Mouse (Mus musculus) forebrain, embryonic 10.5 days (tissue): ENCODE results near the gene Psg22. TPM values are rescaled to one million over a fixed set of nuclear protein-coding genes. Genes with fewer than 3 reads are reported as not detected.
"Not testable (repeated sequence)": the region's sequence is repeated elsewhere in the genome, so short reads cannot be mapped to it uniquely, and the experiment has no call there.

Source experiments
- DNase-seq: peaks from one replicate; pipeline ENCODE4 v3.0.0-alpha.2; 2017; ENCODE audit warnings: low spot score; ENCODE audit errors: extremely low spot score
- H3K27ac ChIP-seq: fragments of 300-500 bp; sonication (generic); 2 replicates; pipeline ENCODE4 v1.5.1; 2016; ENCODE audit warnings: mild to moderate bottlenecking
- H3K27me3 ChIP-seq: fragments of 300-500 bp; sonication (generic); 2 replicates; pipeline ENCODE4 v1.6.1; 2016; ENCODE audit warnings: mild to moderate bottlenecking; ENCODE audit not compliant: poor library complexity, severe bottlenecking
- H3K36me3 ChIP-seq: fragments of 300-500 bp; sonication (generic); replicated peaks from 2 replicates; pipeline ENCODE4 v1.6.1; 2016; ENCODE audit warnings: mild to moderate bottlenecking, moderate library complexity
- H3K4me1 ChIP-seq: fragments of 300-500 bp; sonication (generic); 2 replicates; pipeline ENCODE4 v1.6.1; 2016
- H3K4me3 ChIP-seq: fragments of 300-500 bp; sonication (generic); 2 replicates; pipeline ENCODE4 v1.5.1; 2016; ENCODE audit warnings: mild to moderate bottlenecking, moderate library complexity
- H3K9me3 ChIP-seq: fragments of 300-500 bp; sonication (generic); 2 replicates; pipeline ENCODE4 v1.6.1; 2016; ENCODE audit warnings: mild to moderate bottlenecking, moderate library complexity
- WGBS: fragments of 180-500 bp; shearing (Covaris S2); methylation state at CpG from one replicate; pipeline ENCODE4 v1.1.7; 2016; 5-methylcytosine and 5-hydroxymethylcytosine counted together
- polyA plus RNA-seq: library from polyadenylated mRNA; unstranded; fragments of >200 nt; fragmentation: Nextera tagmentation; extraction: Ambion mirVana; gene quantifications from 2 replicates; pipeline ENCODE4 v1.2.1, GENCODE M21; 2016

The Psg22 gene
- polyA plus RNA-seq: not detected in 2 replicates

GRCm38 (mm10) chr7:18717790-18718189 lies at the start of gene Psg22:
TSS of gene Psg22 (plus strand) at chr7:18718090.
- Histone ChIP-seq H3K4me1 (no peaks in the 10 kb centered on the region), H3K27ac (no peak within 1 kb of the TSS), H3K4me3 (no peak within 1 kb of the TSS), H3K36me3 (no peaks in the 10 kb centered on the region), H3K27me3 (no peaks in the 10 kb centered on the region), H3K9me3 (no peaks in the 10 kb centered on the region)
- DNase-seq: no peak
- 42% methylated on average over 2 of the region's 2 CpGs for WGBS

GRCm38 (mm10) chr7:18679772-18680171 lies 38.1 kb upstream of the Psg22 start:
- no peaks in the 10 kb centered on the region for H3K27me3 ChIP-seq
- H3K36me3 ChIP-seq: no peaks in the 10 kb centered on the region
- DNase-seq: peak; percentile 16
- H3K4me3 ChIP-seq: no peak overlapping the region
- peaks cover 4% of the 10 kb centered on the region; the same call in 1 of the 2 replicates for H3K9me3 ChIP-seq
- WGBS: 51% methylated on average over 2 of the region's 2 CpGs
- H3K4me1 ChIP-seq: no peaks in the 10 kb centered on the region; the same call in 1 of the 2 replicates
- no peak overlapping the region for H3K27ac ChIP-seq

- Histone ChIP-seq H3K36me3 (no peaks in the 10 kb centered on the region), H3K4me1 (no peaks in the 10 kb centered on the region), H3K27ac (no peak overlapping the region), H3K9me3 (no peaks in the 10 kb centered on the region), H3K4me3 (no peak overlapping the region), H3K27me3 (no peaks in the 10 kb centered on the region)
- DNase-seq: no peak
These were observed 32.3 kb upstream of the Psg22 start for GRCm38 (mm10) chr7:18685586-18685985.

GRCm38 (mm10) chr7:18686085-18686484 lies 31.8 kb upstream of the Psg22 start, which contains the start of gene Psg20:
TSS of gene Psg20 (minus strand) at chr7:18686185.
- Histone ChIP-seq H3K4me1 (no peaks in the 10 kb centered on the region), H3K27ac (no peak within 1 kb of the TSS), H3K9me3 (no peaks in the 10 kb centered on the region), H3K36me3 (no peaks in the 10 kb centered on the region), H3K4me3 (no peak within 1 kb of the TSS), H3K27me3 (no peaks in the 10 kb centered on the region)
- 92% methylated on average over 2 of the region's 2 CpGs for WGBS
- DNase-seq: no peak

GRCm38 (mm10) chr7:18710331-18710730 lies 7.6 kb upstream of the Psg22 start:
- not testable (repeated sequence) for H3K4me3 ChIP-seq, H3K36me3 ChIP-seq, H3K9me3 ChIP-seq, H3K27me3 ChIP-seq, DNase-seq, H3K4me1 ChIP-seq, H3K27ac ChIP-seq
- WGBS: 77% methylated on average over 4 of the region's 4 CpGs

- Histone ChIP-seq H3K36me3 (no peaks in the 10 kb centered on the region), H3K4me3 (no peak overlapping the region), H3K27ac (no peak overlapping the region), H3K4me1 (no peaks in the 10 kb centered on the region), H3K9me3 (0 out of 2 replicates have a peak, but pooled peaks cover 4% of the 10 kb centered on the region), H3K27me3 (no peaks in the 10 kb centered on the region)
- DNase-seq: no peak
- 81% methylated on average over 1 of the region's 1 CpGs for WGBS
These were observed 7.0 kb upstream of the Psg22 start for GRCm38 (mm10) chr7:18710846-18711245.

- Histone ChIP-seq H3K4me1 (no peaks in the 10 kb centered on the region), H3K27ac (no peak overlapping the region), H3K27me3 (no peaks in the 10 kb centered on the region), H3K4me3 (no peak overlapping the region), H3K9me3 (no peaks in the 10 kb centered on the region), H3K36me3 (no peaks in the 10 kb centered on the region)
- DNase-seq: no peak
- WGBS: 75% methylated on average over 4 of the region's 4 CpGs
These were observed 2.3 kb upstream of the Psg22 start for GRCm38 (mm10) chr7:18715546-18715945.

GRCm38 (mm10) chr7:18724001-18724400 lies 6.1 kb downstream of the Psg22 start:
- Histone ChIP-seq H3K27me3 (no peaks in the 10 kb centered on the region), H3K36me3 (no peaks in the 10 kb centered on the region), H3K27ac (no peak overlapping the region), H3K4me3 (no peak overlapping the region), H3K4me1 (no peaks in the 10 kb centered on the region), H3K9me3 (no peaks in the 10 kb centered on the region)
- no peak for DNase-seq
- 84% methylated on average over 6 of the region's 6 CpGs for WGBS

- H3K27ac ChIP-seq, H3K36me3 ChIP-seq, H3K4me1 ChIP-seq, H3K27me3 ChIP-seq, DNase-seq, H3K4me3 ChIP-seq, H3K9me3 ChIP-seq: not testable (repeated sequence)
These were observed 8.0 kb downstream of the Psg22 start for GRCm38 (mm10) chr7:18725931-18726330.

GRCm38 (mm10) chr7:18728391-18728790 lies 10.5 kb downstream of the Psg22 start:
- WGBS: 80% methylated on average over 1 of the region's 1 CpGs

GRCm38 (mm10) chr7:18733111-18733510 lies 15.2 kb downstream of the Psg22 start:
- no peaks in the 10 kb centered on the region for H3K9me3 ChIP-seq
- DNase-seq: no peak

More at GRCm38 (mm10) chr7:18728391-18728790, 10.5 kb downstream of the Psg22 start:
- no peak overlapping the region for H3K27ac ChIP-seq
- H3K4me3 ChIP-seq: no peak overlapping the region
- no peaks in the 10 kb centered on the region for H3K36me3 ChIP-seq
- H3K4me1 ChIP-seq: no peaks in the 10 kb centered on the region
- no peaks in the 10 kb centered on the region for H3K27me3 ChIP-seq
- DNase-seq: no peak
- no peaks in the 10 kb centered on the region for H3K9me3 ChIP-seq

GRCm38 (mm10) chr7:18734451-18734850 lies 16.6 kb downstream of the Psg22 start:
- Histone ChIP-seq H3K27ac (no peak overlapping the region), H3K4me1 (no peaks in the 10 kb centered on the region), H3K36me3 (no peaks in the 10 kb centered on the region), H3K4me3 (no peak overlapping the region), H3K27me3 (no peaks in the 10 kb centered on the region), H3K9me3 (no peaks in the 10 kb centered on the region)
- no peak for DNase-seq
- WGBS: 92% methylated on average over 1 of the region's 1 CpGs

More at GRCm38 (mm10) chr7:18733111-18733510, 15.2 kb downstream of the Psg22 start:
- H3K27me3 ChIP-seq: no peaks in the 10 kb centered on the region
- H3K36me3 ChIP-seq: no peaks in the 10 kb centered on the region
- no peak overlapping the region for H3K4me3 ChIP-seq
- no peak overlapping the region for H3K27ac ChIP-seq
- no peaks in the 10 kb centered on the region for H3K4me1 ChIP-seq

GRCm38 (mm10) chr7:18746189-18746860 lies 28.4 kb downstream of the Psg22 start:
- Histone ChIP-seq H3K4me1 (peaks cover 27% of the 10 kb centered on the region), H3K27ac (peak overlapping the region; percentile 77)
- WGBS: 7% methylated on average over 20 of the region's 20 CpGs

More at GRCm38 (mm10) chr7:18746189-18746860, 28.4 kb downstream of the Psg22 start:
- peak overlapping the region; percentile 45 for H3K4me3 ChIP-seq
- H3K27me3 ChIP-seq: peaks cover 24% of the 10 kb centered on the region
- H3K36me3 ChIP-seq: no peaks in the 10 kb centered on the region
- peaks cover 11% of the 10 kb centered on the region for H3K9me3 ChIP-seq
- peak; percentile 43 for DNase-seq
